Mouse (Mus musculus): ENCODE data around the gene Zc3h7a. TPM values are rescaled to one million over a fixed set of nuclear protein-coding genes. Genes with fewer than 3 reads are reported as not detected.
"Not testable (repeated sequence)": the region's sequence is repeated elsewhere in the genome, so short reads cannot be mapped to it uniquely, and the experiment has no call there.

Gene Zc3h7a
- 10 to 100 TPM; 57.0 to 59.2 TPM for total RNA-seq (2021)
- long read RNA-seq, experiment 1, transcript Zc3h7a-201 (23 exons, 3,825 nt): major isoform, 13 of 34 reads
- long read RNA-seq, experiment 1, partial matches to known transcripts: 5 of 34 reads
- long read RNA-seq, experiment 1, other reads (novel, unspliced or antisense): 16 of 34 reads
- long read RNA-seq, experiment 2, partial matches to known transcripts: 2 of 17 reads
- long read RNA-seq, experiment 2, other reads (novel, unspliced or antisense): 11 of 17 reads

DNA sequence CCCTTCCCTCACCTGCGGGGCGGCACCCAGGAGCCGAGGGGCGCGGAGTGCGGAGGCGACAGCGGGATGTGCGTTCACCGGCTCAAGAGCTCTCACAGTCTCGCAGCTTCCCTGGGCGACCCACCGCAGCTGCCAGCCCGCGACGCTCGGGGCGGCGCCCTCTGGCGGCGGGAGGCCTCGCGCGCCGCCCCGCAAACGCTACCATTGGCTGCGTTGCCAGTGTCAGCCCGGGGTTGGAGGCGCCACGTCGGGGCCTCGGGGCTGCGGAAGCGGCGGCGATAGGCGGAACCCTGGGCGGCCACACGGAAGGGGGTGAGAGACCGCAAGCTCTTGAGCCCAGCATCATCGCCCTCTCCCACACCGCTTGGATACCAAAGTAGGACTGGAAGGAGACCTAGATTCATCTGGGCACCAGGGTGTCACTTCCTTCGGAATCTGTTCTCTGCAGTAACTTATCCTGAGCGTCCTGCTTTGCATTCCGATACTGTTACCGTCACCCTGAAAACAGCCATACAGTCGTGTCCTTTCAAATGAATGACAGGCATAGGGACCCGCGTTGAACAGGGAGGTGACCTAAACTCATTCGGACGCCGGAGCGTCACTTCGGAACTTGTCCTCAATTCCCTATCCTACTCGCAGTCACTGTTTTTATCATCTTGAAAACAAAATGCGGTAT, at the start of gene Zc3h7a:
Gene Zc3h7a (minus strand): TSS at position 186 of the 676 bp plus-strand sequence.
- DNase-seq (ENCODE audit: low spot score in 2 of 2): peak; percentile 85 to 90

DNA sequence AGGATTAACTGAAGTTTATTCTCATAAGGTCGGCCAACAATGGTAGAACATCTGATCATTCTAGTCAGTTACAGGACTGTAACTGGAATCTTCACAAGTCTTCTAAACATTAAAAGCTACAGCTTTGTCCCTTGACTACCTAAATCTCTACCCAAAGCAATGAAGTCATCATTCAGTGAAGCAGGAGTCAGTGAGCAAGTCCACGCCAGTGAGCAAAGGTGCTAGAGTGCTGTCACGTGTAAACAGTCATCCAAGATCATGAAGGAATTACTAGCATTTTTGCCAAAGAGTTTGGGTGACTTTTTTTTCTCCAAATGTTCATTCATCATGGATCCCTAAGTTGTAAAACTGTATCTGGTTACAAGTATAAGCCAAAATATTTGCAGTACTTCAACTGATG, 41.6 kb upstream of the Zc3h7a start:
- no peak for DNase-seq (ENCODE audit: low spot score in 2 of 2)

DNA sequence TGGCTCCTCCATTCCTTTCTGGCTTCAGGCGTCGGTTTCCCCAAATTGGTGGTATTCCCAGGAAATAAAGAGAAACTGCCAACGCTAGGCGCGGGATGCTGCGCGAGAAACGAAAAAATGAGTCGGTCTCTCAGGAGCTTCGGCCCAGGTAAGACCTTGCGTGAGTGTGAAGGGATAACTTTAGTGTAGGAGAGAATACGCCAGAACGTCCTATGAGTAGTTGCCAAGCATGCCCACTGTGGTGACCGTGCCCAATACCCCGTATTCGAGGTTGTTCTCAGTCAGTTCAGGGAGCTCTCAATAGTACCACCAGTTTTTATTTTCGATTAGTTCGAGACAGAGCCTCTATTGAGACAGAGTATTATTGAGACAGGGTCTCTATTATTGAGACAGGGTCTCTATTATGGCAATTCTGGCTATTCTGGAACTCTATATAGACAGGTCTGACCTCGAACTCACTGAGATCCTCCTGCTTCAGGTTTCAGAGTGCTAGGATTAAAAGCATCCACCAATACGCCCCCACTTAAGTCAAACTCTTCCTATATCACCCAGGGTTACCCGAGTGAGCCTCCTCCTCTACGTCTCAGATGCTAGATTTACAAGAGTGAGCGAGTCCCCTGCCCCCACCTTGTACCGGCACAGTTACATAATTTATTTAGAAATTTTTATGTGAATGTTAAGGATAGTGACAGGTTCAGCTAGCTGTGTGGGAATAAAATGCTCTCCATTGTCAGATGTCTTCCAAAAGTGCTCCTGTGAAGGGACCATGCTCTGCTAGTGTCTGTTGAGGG, 27.6 kb upstream of the Zc3h7a start:
- no peak for DNase-seq (ENCODE audit: low spot score in 2 of 2)

DNA sequence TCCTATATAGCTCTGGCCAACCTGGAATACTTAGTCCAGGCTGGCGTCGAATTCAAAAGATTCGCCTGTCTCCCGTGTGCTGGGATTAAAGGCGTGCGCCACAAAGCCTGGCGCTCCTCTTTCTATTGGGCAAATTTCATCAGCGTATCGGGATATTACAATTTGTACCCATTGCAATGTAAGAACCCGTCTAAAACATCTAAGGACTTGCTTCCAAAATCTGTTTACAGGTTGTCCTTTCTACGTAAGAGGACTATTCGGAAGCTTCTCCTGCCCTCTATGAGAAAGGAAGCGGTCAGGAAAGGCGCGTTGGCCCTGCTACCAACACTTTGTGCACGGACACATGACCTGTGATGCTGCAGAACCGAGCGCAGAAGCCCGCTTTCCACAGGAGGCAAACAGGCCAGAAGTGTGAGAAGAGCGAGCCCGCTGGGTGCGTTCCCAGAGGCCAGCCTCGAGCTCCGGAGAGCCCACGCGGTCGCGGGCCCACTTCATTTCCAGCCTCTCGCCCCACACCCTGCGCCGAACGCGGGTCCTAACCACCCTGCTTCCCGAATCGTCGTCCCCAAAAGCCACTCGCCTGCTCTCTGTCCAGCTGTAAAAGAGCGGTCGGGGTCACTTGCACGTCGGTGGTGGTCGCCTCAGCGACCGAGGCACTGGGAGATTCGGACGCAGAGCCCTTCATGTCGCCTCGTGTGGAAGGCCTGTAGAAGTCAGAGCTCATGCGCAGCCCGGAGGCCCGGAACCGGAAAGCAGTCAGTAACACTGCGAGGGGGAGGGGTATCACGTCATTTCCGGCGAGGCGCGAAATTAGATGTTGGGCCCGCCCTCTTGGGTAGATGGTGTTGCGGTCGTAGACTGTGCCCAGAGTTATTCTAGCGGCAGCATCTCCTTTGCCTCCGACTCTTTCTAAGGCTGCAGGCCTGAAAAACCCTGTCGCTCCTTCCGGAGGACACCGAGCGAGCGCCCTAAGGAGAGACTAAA, 26.7 kb upstream of the Zc3h7a start, which contains the start of gene Rsl1d1:
Gene Rsl1d1 (minus strand): TSS at position 761 of the 984 bp plus-strand sequence.
- peak; percentile 89 to 90 for DNase-seq (ENCODE audit: low spot score in 2 of 2)

GRCm38 (mm10) chr16:11201740-11202394, 25.7 kb upstream of the Zc3h7a start:
- no peak for DNase-seq (ENCODE audit: low spot score in 2 of 2)

DNA sequence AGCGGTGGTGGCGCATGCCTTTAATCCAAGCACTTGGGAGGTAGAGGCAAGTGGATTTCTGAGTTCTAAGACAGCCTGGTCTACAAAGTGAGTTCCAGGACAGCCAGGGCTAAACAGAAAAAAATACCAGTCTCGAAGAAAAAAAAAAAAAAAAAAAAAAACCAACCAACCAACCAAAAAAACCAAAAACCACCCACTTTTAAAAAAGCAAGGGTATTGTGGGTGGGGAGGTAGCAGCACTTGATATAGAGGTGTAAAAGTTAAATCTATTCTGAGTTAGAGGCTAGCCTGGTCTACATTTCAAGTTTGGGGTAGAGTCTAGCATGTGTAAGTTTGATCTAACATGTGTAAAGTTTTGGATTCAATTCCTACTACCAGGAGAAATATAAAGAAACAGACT, 24.1 kb upstream of the Zc3h7a start:
- no peak for DNase-seq (ENCODE audit: low spot score in 2 of 2)

GRCm38 (mm10) chr16:11198467-11198866, 22.3 kb upstream of the Zc3h7a start:
- DNase-seq (ENCODE audit: low spot score in 2 of 2): no peak

DNA sequence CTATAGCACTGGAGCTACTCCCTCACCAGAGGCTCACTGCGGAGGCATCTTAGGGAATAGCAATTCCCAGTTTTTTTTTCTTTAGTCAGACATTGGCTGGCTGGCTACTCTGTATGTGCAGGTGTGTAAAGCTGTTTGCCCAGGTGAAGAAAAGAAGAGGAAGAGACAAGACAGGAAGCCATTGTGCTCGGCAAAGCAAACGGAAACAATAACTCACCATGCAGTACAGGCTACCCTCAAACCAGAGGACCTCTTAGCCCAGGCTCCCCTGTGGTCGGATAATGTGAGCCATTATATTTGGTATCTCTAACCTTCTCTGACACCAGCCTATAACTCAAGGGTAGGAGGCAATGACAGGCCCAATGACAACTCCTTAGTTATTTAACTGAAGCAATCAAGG, 20.9 kb upstream of the Zc3h7a start:
- DNase-seq (ENCODE audit: low spot score in 2 of 2): no peak

DNA sequence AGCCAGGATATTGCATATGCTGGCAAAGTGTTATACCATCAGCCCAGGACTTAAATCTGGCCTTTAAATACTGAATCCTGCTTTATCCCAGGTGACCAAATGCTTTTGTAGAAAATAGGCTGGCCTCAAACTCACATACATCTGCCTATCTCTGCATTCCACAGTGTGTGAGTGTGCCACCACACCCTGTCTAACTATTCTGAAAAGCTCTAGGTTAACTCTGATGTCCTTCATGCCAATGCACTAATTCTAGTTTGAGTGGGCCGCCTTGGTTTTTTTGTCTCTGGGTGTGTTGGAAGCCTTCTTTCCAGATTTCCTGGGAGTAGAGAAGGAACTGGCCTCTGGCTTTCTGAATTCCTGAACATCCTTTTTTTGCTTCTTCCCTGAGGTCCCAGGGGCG, 17.0 kb upstream of the Zc3h7a start:
- DNase-seq (ENCODE audit: low spot score in 2 of 2): no peak

DNA sequence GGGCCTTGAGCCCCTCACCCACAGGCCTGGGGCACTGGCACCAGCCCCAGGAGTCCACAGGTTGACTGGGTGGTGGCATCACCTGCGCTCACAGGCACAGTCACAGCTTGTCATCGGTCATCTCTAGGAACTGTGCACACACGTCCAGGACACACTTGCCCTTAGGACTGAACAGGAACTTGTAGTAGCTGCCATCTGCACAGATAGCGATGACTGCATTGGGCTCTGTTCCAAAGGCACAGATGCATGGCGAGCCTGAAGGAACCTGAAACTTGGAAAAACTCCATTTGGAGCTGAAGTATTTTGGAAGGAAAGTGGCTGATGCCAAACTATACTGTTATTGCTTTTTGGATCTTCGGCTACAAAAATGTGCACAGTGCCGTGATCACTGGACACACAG, 14.0 kb upstream of the Zc3h7a start:
- peak; percentile 35 to 39 for DNase-seq (ENCODE audit: low spot score in 2 of 2)

DNA sequence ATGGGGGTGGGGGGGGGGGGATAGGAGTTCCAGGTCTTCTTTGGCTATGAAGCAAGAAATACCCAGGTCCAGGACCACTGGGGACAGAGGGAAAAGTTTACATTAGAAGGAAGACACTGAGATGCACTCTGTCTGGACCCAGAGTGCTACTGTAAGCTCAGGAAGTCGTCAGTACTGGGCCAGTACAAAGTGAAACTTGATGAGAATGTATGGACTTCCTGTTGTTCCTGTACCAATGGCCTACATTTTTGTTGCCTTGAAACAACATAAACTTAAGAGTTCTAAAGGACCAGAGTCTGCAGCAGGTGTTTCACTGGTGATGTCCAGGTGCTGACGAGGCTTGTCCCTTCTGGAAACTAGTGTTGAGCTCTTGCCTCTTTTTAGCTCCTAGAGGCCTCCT, 1.2 kb upstream of the Zc3h7a start:
- no peak for DNase-seq (ENCODE audit: low spot score in 2 of 2)

DNA sequence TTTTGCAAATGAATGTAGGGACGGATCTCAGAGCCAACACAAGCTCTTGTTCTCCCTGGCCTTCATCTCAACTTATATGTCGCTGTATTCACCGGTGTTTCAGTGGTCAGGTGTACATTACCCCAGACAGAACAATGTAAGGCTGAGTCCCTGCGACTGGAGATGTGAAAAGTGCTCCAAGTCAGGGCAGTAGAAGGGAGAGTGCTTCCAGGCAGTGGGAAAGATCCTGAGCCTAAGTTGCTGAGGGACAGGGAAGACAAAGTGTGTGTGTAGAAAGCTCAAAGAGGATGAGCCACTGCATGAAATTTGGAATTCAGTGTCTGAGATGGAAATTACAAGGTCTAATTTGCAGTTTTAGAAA, 671 bp upstream of the Zc3h7a start:
- DNase-seq (ENCODE audit: low spot score in 2 of 2): no peak

- DNase-seq (ENCODE audit: low spot score in 2 of 2): peak; percentile 37 to 53
Observed at GRCm38 (mm10) chr16:11175489-11176207, 545 bp downstream of the Zc3h7a start.

GRCm38 (mm10) chr16:11175100-11175488, 1.1 kb downstream of the Zc3h7a start:
- DNase-seq (ENCODE audit: low spot score in 2 of 2): no peak

DNA sequence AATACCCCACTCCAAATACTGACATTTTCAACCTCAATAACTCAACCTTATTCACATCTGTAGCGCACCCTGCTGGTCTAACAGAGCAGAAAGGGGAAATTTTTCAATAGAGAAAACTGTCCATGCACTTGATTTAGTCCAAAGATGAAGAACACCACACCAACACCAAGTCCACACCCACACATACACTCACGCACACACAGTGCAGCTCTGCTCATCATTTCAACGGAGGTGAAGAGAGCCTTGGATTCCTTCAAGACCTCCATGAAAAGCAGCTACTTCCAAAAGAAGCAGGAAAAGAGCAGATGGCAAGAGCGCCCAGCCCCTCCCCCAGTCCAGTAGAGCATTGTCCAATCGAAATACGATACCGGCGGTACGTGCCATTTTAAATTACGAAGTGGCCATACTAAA, 1.5 kb downstream of the Zc3h7a start:
- peak; percentile 51 to 52 for DNase-seq (ENCODE audit: low spot score in 2 of 2)

DNA sequence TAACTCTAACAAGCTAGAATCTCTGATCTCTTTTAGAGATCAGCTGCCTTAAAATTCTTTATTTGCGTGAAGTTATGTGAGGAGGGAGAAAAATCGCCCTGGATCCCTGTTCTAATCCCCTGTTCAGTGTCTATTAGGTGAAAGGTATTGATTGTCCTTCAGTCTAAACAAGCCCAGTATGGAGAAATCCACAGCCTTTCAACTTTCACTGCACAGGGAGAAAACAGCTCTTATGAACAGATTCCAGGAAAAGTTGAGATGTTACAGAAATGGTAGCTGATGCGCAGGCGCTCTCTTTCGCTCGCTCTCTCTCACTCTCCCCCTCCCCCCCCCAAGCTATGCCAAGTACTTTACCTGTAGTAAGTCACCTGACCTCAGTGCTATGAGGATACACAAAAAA, 4.5 kb downstream of the Zc3h7a start:
- no peak for DNase-seq (ENCODE audit: low spot score in 2 of 2)

GRCm38 (mm10) chr16:11166431-11166830, 9.8 kb downstream of the Zc3h7a start:
- peak; percentile 12 to 31 for DNase-seq (ENCODE audit: low spot score in 2 of 2)

DNA sequence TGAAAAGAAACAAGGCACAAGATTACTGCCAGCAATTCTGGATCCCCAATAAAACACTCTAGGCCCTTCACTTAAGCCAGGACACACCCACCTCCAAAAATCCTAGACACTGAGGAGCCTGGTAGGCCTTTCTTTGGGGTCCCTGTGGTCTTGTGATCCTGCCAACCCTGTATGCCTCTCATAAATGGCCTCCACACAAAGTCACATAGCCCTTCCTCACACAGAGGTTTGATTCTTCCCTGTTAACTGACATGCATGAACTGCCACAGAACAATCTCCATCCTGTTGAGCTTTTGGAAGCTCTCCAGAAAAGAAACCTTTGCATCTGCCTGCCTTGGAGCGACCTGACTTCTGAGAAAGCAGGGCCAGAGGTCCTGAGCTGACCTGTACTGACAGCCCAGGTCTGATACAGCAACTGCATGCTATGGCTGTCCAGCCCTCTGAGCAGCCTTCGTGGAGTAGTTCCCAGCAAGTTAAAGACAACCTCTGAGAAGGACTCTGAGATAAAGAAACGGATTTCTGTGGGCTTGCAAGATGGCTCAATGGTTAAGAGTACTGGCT, 11.4 kb downstream of the Zc3h7a start:
- no peak for DNase-seq (ENCODE audit: low spot score in 2 of 2)

DNA sequence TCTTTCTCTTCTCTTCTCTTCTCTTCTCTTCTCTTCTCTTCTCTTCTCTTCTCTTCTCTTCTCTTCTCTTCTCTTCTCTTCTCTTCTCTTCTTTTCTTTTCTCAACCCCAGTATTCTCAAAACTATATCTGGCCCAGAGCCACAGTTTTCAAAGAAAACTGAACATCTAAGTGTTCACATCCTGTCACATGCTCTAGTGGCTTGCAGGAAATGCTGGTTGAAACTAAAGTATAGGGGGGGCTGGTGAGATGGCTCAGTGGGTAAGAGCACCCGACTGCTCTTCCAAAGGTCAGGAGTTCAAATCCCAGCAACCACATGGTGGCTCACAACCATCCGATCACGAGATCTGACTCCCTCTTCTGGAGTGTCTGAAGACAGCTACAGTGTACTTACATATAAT, 18.5 kb downstream of the Zc3h7a start:
- DNase-seq (ENCODE audit: low spot score in 2 of 2): not testable (repeated sequence)

Data from left cerebral cortex, adult 18-20 months (tissue).